Mouse (Mus musculus): ENCODE measurements around the gene Ssbp3.

- TF ChIP-seq POLR2A (IDR thresholded peaks at IDR 0.05; ENCODE audit: low read depth, low read length): no peak
- TF ChIP-seq CTCF (IDR thresholded peaks at IDR 0.05; ENCODE audit: borderline replicate concordance, insufficient read depth, low read length): no peak
Measured at GRCm38 (mm10) chr4:106944898-106945297, 34.4 kb downstream of the Ssbp3 start.
